Comparison of ENCODE assay signal across 8 mouse cellular contexts in the genomic region with DNA sequence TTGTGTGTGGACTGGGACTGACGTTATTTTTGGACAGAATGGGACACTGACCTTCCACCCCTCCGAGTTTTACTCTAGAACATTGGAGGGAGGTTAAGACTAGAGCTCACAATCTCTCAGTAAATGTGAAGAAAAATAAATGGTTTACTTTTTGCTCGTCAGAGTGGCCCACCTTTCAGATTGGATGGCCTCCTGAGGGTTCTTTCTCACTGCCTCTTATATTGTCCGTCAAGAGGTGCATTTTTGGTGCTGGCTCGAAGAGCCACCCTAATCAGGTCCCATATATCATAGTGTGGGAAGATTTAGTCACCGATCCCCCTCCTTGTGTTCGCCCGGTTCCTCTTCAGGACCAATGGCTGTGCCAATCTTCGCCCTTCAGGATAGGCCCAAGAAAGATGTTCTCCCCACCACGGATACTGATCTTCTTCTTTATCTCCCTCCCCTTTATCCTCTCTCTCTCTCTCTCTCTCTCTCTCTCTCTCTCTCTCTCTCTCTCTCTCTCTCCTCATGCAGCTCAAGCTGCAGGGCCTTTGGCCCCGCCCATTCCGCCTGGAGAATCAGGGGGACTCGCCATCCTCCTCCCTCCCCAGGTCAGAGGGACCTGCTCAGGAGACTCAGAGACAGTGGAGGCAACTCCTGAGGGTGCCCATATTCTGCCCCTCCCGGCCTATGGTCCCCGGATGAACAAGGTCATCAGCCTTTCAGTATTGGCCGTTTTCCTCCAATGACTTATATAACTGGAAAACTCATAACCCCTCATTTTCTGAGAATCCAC. TPM values are rescaled to one million over a fixed set of nuclear protein-coding genes. Genes with fewer than 3 reads are reported as not detected.
DNase-seq lines count a peak whose midpoint lies in the region; ATAC-seq and TF ChIP-seq lines count a peak whose summit lies in the region.

No protein-coding gene starts in this region.

- H3K4me2 ChIP-seq in heart, embryonic 11.5 days, result peak overlapping the region; percentile 80
- H3K4me2 ChIP-seq in midbrain, embryonic 16.5 days (ENCODE audit: low read length), result peak overlapping the region; percentile 62

- no peak for TF ChIP-seq CTCF in testis, adult 2 months (IDR thresholded peaks at IDR 0.05; ENCODE audit: control insufficient read depth, insufficient read depth, insufficient replicate concordance, low read depth, low read length)

- peak overlapping the region; percentile 89 for H3K4me3 ChIP-seq in testis, adult 2 months (ENCODE audit: control insufficient read depth, low read depth, low read length)
- H3K4me3 ChIP-seq in heart, embryonic 11.5 days (ENCODE audit: low read depth, low read length), result peak overlapping the region; percentile 89
- peak overlapping the region; percentile 80 for H3K4me3 ChIP-seq in limb, embryonic 10.5 days
- H3K4me3 ChIP-seq in midbrain, embryonic 16.5 days (ENCODE audit: low read depth, low read length), result peak overlapping the region; percentile 80

- H3K27me3 ChIP-seq in testis, adult 2 months (ENCODE audit: control insufficient read depth, insufficient read depth, low read length), result no peaks in the 10 kb centered on the region
- no peaks in the 10 kb centered on the region for H3K27me3 ChIP-seq in heart, embryonic 11.5 days (ENCODE audit: control insufficient read depth, insufficient read depth, low read length)
- no peaks in the 10 kb centered on the region for H3K27me3 ChIP-seq in limb, embryonic 10.5 days (ENCODE audit: low read depth, poor library complexity, severe bottlenecking)
- H3K27me3 ChIP-seq in midbrain, embryonic 16.5 days (ENCODE audit: control insufficient read depth, insufficient read depth, low read depth, low read length), result no peaks in the 10 kb centered on the region

- peak overlapping the region; percentile 91 for H3K27ac ChIP-seq in testis, adult 2 months (ENCODE audit: control insufficient read depth, insufficient read depth, low read depth, low read length)
- peak overlapping the region; percentile 85 for H3K27ac ChIP-seq in heart, embryonic 11.5 days (ENCODE audit: low read depth, low read length)
- H3K27ac ChIP-seq in limb, embryonic 10.5 days, result peak overlapping the region; percentile 95
- H3K27ac ChIP-seq in midbrain, embryonic 16.5 days (ENCODE audit: low read length), result no peak overlapping the region

- TF ChIP-seq POLR2A in testis, adult 2 months (IDR thresholded peaks at IDR 0.05; ENCODE audit: control insufficient read depth, low read depth, low read length), result no peak

- peak overlapping the region; percentile 90 for H3K9ac ChIP-seq in heart, embryonic 11.5 days (ENCODE audit: low read depth, low read length)
- H3K9ac ChIP-seq in midbrain, embryonic 16.5 days (ENCODE audit: low read depth, low read length), result peak overlapping the region; percentile 76

- no peaks in the 10 kb centered on the region for H3K9me3 ChIP-seq in heart, embryonic 11.5 days (replicated peaks; ENCODE audit: control insufficient read depth, low read length)
- H3K9me3 ChIP-seq in limb, embryonic 10.5 days (replicated peaks), result peaks cover 14% of the 10 kb centered on the region; the same call in 1 of the 2 replicates
- H3K9me3 ChIP-seq in midbrain, embryonic 16.5 days (replicated peaks; ENCODE audit: control insufficient read depth, low read length, poor library complexity, severe bottlenecking), result peaks cover 10% of the 10 kb centered on the region; the same call in 1 of the 2 replicates

- no peaks in the 10 kb centered on the region for H3K36me3 ChIP-seq in testis, adult 2 months (ENCODE audit: control insufficient read depth, insufficient read depth, low read length)
- H3K36me3 ChIP-seq in heart, embryonic 11.5 days (ENCODE audit: control insufficient read depth, insufficient read depth, low read length), result peaks cover 33% of the 10 kb centered on the region
- peaks cover 63% of the 10 kb centered on the region for H3K36me3 ChIP-seq in limb, embryonic 10.5 days
- peaks cover 23% of the 10 kb centered on the region for H3K36me3 ChIP-seq in midbrain, embryonic 16.5 days (ENCODE audit: control insufficient read depth, insufficient read depth, low read length)

- no peak for DNase-seq in testis, postnatal 14 days (ENCODE audit: low spot score)
- peak; percentile 27 for DNase-seq in cerebellum, adult 9-11 months
- DNase-seq in limb, embryonic 10.5 days (ENCODE audit: low spot score), result no peak
- no peak for DNase-seq in T-cell, adult 2 months (ENCODE audit: low spot score)

- H3K4me1 ChIP-seq in testis, adult 2 months (ENCODE audit: control insufficient read depth, insufficient read depth, low read length), result peaks cover 5% of the 10 kb centered on the region
- peaks cover 10% of the 10 kb centered on the region; the same call in 1 of the 2 replicates for H3K4me1 ChIP-seq in heart, embryonic 11.5 days (ENCODE audit: control insufficient read depth, insufficient read depth, low read length)
- H3K4me1 ChIP-seq in limb, embryonic 10.5 days, result peaks cover 19% of the 10 kb centered on the region
- H3K4me1 ChIP-seq in midbrain, embryonic 16.5 days (ENCODE audit: control insufficient read depth, insufficient read depth, low read length), result peaks cover 3% of the 10 kb centered on the region; the same call in 1 of the 2 replicates

- WGBS in heart, embryonic 11.5 days (ENCODE audit: insufficient replicate concordance), result 45% methylated on average over 16 of the region's 16 CpGs
- WGBS in limb, embryonic 10.5 days, result 55% methylated on average over 16 of the region's 16 CpGs
- WGBS in midbrain, embryonic 16.5 days, result 55% methylated on average over 16 of the region's 16 CpGs

- no peak for ATAC-seq in heart, embryonic 11.5 days (replicated peaks; ENCODE audit: insufficient number of reproducible peaks, low FRiP score, low TSS enrichment)
- no peak for ATAC-seq in midbrain, embryonic 16.5 days
- no peak for ATAC-seq in activated CD4-positive, CD25-positive, alpha-beta regulatory T cell, adult 4 months

RNA-seq across cellular contexts. Expression of gene Brip1, which starts 1.1 kb away (rescaled TPM):
- 0.88 and 1.1 TPM in 2 replicates for polyA plus RNA-seq in testis, adult 2 months (2012; rRNA removed)
- 5.8 and 6.8 TPM in 2 replicates for polyA plus RNA-seq in heart, embryonic 11.5 days (2014; fragmentation: Nextera tagmentation; extraction: Ambion mirVana)
- polyA plus RNA-seq in limb, embryonic 10.5 days (2016; fragmentation: Nextera tagmentation; extraction: Ambion mirVana), result 11.4 and 12.6 TPM in 2 replicates
- polyA plus RNA-seq in midbrain, embryonic 16.5 days (2015; fragmentation: Nextera tagmentation; extraction: Ambion mirVana), result 0.64 and 1.1 TPM in 2 replicates
- 1 to 10 TPM; 6.0 to 8.5 TPM for polyA plus RNA-seq in activated CD4-positive, CD25-positive, alpha-beta regulatory T cell, adult 4 months (2017; shearing (Covaris generic))

RNA-seq across cellular contexts. Expression of gene Ints2, which starts 55.3 kb away (rescaled TPM):
- polyA plus RNA-seq in testis, adult 2 months (2012; rRNA removed), result 7.8 and 13.3 TPM in 2 replicates
- 21.0 and 22.2 TPM in 2 replicates for polyA plus RNA-seq in heart, embryonic 11.5 days (2014; fragmentation: Nextera tagmentation; extraction: Ambion mirVana)
- 51.7 and 60.6 TPM in 2 replicates for polyA plus RNA-seq in limb, embryonic 10.5 days (2016; fragmentation: Nextera tagmentation; extraction: Ambion mirVana)
- 23.4 and 24.4 TPM in 2 replicates for polyA plus RNA-seq in midbrain, embryonic 16.5 days (2015; fragmentation: Nextera tagmentation; extraction: Ambion mirVana)
- polyA plus RNA-seq in activated CD4-positive, CD25-positive, alpha-beta regulatory T cell, adult 4 months (2017; shearing (Covaris generic)), result 10 to 100 TPM; 18.6 to 22.5 TPM
